Mouse (Mus musculus) ES-Bruce4 (cell line): ENCODE measurements around the gene Cab39. TPM values are rescaled to one million over a fixed set of nuclear protein-coding genes. Genes with fewer than 3 reads are reported as not detected.

ENCODE experiments used
- H3K27ac ChIP-seq: 2 replicates; pipeline ENCODE4 v1.5.1; 2012; ENCODE audit warnings: low read length, inconsistent platforms; ENCODE audit not compliant: insufficient read depth
- H3K27me3 ChIP-seq: 2 replicates; pipeline ENCODE4 v1.6.1; 2012; ENCODE audit warnings: mild to moderate bottlenecking, low read length, inconsistent platforms; ENCODE audit not compliant: control insufficient read depth, poor library complexity, insufficient read depth, severe bottlenecking
- H3K36me3 ChIP-seq: 2 replicates; pipeline ENCODE4 v1.6.1; 2012; ENCODE audit warnings: inconsistent platforms, mild to moderate bottlenecking, low read length, moderate library complexity; ENCODE audit not compliant: control insufficient read depth, poor library complexity, insufficient read depth, severe bottlenecking
- H3K4me1 ChIP-seq: one replicate; pipeline ENCODE4 v1.8.1; 2011; ENCODE audit warnings: low read length; ENCODE audit not compliant: control insufficient read depth, insufficient read depth
- H3K4me3 ChIP-seq: 2 replicates; pipeline ENCODE4 v1.5.1; 2011; ENCODE audit warnings: low read depth, mild to moderate bottlenecking, low read length
- H3K9ac ChIP-seq: 2 replicates; pipeline ENCODE4 v1.6.1; 2012; ENCODE audit warnings: low read depth, mild to moderate bottlenecking, inconsistent platforms; ENCODE audit not compliant: poor library complexity, severe bottlenecking
- H3K9me3 ChIP-seq: replicated peaks from 2 replicates; pipeline ENCODE4 v1.6.1; 2012; ENCODE audit warnings: mild to moderate bottlenecking, low read length, inconsistent platforms; ENCODE audit not compliant: control insufficient read depth, poor library complexity, insufficient read depth, severe bottlenecking
- CTCF ChIP-seq: IDR thresholded peaks from one replicate; pipeline ENCODE4 v1.8.1; 2011; ENCODE audit warnings: low read depth, low read length
- EP300 ChIP-seq: IDR thresholded peaks from 2 replicates; pipeline ENCODE4 v1.6.1; 2011; ENCODE audit warnings: low read depth, low read length; ENCODE audit not compliant: insufficient read depth
- POLR2A ChIP-seq: IDR thresholded peaks from one replicate; pipeline ENCODE4 v1.8.1; 2011; ENCODE audit warnings: low read length; ENCODE audit not compliant: insufficient read depth
- polyA plus RNA-seq: library from polyadenylated mRNA; stranded (reverse); fragments of >200 nt; gene quantifications from 2 replicates; pipeline ENCODE4 v1.2.4, GENCODE M21; 2011; ENCODE audit warnings: low read depth; ENCODE audit not compliant: missing spikeins, insufficient read depth, insufficient read length

Cab39 gene
- polyA plus RNA-seq, 1 experiment, result 75.2 TPM

DNA sequence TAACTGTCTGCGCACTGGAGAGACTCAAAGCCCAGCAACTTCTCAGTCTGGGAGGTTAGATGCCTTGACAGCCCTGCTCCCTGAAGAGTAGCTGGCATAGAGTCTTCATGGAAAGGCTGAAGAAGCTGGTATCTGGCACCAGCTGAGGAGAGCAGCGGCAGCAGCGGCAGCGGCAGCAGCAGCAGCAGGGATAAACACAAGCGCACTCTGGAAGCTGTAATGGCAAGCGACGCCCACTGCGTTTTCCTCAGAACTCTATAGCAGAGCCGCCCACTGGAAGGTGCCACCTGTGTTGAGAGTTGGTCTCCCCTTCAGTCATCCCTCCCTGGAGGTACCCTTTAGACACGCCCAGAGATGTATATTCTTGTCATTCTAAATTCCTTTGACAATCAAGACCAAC lies 17.1 kb upstream of the Cab39 start:
- TF ChIP-seq CTCF, result no peak
- no peak for TF ChIP-seq POLR2A
- no peak for TF ChIP-seq EP300
- H3K27ac ChIP-seq, result no peak overlapping the region
- no peak overlapping the region for H3K9ac ChIP-seq
- H3K4me3 ChIP-seq, result no peak overlapping the region
- no peaks in the 10 kb centered on the region for H3K27me3 ChIP-seq
- no peaks in the 10 kb centered on the region for H3K36me3 ChIP-seq
- H3K4me1 ChIP-seq, result no peaks in the 10 kb centered on the region
- H3K9me3 ChIP-seq, result 0 out of 2 replicates have a peak, but pooled peaks cover 2% of the 10 kb centered on the region

DNA sequence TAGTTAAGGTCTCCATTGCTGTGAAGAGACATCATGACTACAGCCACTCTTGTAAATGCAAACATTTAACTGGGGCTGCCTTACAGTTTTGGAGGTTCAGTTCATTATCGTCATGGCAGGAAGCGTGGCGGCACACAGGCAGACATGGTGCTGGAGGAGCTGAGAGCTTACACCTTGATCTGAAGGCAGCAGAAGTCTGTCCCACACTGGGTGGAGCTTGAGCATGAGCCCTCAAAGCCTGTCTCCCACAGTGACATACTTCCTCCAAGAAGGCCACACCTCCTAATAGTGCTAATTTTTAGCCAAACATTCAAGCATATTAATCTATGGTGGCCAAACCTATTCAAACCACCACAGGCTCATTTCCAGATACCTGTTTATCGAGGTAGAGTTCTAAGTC lies 14.8 kb upstream of the Cab39 start, which contains the start of gene A630001G21Rik:
Gene A630001G21Rik, minus strand, starts transcription at position 208 of the 400 bp plus-strand sequence.
- no peak within 1 kb of the TSS for H3K4me3 ChIP-seq
- no peak within 1 kb of the TSS for H3K9ac ChIP-seq
- H3K27me3 ChIP-seq, result no peaks in the 10 kb centered on the region
- no peak within 1 kb of the TSS for H3K27ac ChIP-seq
- H3K36me3 ChIP-seq, result no peaks in the 10 kb centered on the region
- no peak for TF ChIP-seq POLR2A
- no peak for TF ChIP-seq EP300
- no peak for TF ChIP-seq CTCF
- no peaks in the 10 kb centered on the region for H3K9me3 ChIP-seq
- no peaks in the 10 kb centered on the region for H3K4me1 ChIP-seq

DNA sequence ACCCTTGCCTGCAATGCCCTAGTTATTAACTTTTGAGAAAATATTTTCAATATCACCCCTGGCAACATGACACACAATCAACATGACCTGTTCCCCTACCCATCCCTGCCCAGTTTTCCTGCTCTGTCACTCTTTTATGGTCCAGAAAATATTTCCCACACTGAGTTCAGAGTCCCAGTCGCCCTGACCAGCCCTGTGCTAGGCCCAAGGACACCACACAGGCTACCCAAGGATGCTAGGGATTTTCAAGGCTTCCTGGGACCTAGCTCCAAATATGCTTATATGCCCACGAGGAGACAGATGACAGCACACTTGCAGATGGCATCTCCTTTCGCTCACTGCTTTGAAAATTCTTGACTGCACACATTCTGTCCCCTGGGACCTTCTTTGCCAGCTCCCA lies 14.2 kb upstream of the Cab39 start:
- no peaks in the 10 kb centered on the region for H3K4me1 ChIP-seq
- no peak for TF ChIP-seq EP300
- no peak for TF ChIP-seq POLR2A
- TF ChIP-seq CTCF, result no peak
- H3K27ac ChIP-seq, result no peak overlapping the region
- no peaks in the 10 kb centered on the region for H3K27me3 ChIP-seq
- H3K36me3 ChIP-seq, result no peaks in the 10 kb centered on the region
- no peak overlapping the region for H3K9ac ChIP-seq
- no peak overlapping the region for H3K4me3 ChIP-seq
- no peaks in the 10 kb centered on the region for H3K9me3 ChIP-seq

DNA sequence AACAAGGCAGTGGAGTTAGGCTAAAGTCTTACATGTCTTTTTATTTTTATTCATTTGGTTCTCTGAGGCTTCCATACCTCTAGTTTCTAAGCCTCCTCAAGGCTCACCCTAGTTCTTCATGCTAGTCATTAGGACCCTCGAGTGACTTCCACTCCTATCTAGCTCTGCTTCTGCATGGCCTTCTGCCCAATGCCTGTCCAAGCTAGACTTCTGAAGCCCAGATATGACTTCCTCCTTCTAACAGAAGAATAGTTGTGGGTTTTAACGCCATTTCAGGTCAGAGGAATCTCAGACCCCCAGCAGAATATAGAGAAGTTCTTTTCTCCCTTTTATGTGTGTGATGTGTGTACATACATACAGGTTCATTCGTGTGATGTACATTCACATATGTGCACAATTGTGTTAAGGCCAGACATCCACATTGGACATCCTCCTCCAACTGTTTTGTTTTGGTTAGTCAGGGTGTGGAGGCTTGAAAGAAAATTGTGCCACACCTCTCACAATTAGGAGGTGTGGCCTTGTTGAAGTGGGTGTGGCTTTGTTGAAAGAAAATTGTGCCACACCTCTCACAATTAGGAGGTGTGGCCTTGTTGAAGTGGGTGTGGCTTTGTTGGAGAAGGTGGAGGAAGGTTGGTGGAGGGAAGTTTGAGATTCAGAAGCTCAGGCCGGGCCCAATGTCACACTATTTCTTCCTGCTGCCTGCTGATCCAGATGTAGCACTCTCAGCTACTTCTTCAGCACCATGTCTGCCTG lies 13.6 kb upstream of the Cab39 start:
- H3K4me3 ChIP-seq, result no peak overlapping the region
- no peaks in the 10 kb centered on the region for H3K9me3 ChIP-seq
- H3K27me3 ChIP-seq, result no peaks in the 10 kb centered on the region
- H3K27ac ChIP-seq, result no peak overlapping the region
- TF ChIP-seq POLR2A, result no peak
- TF ChIP-seq EP300, result no peak
- no peak for TF ChIP-seq CTCF
- H3K9ac ChIP-seq, result no peak overlapping the region
- no peaks in the 10 kb centered on the region for H3K4me1 ChIP-seq
- no peaks in the 10 kb centered on the region for H3K36me3 ChIP-seq

DNA sequence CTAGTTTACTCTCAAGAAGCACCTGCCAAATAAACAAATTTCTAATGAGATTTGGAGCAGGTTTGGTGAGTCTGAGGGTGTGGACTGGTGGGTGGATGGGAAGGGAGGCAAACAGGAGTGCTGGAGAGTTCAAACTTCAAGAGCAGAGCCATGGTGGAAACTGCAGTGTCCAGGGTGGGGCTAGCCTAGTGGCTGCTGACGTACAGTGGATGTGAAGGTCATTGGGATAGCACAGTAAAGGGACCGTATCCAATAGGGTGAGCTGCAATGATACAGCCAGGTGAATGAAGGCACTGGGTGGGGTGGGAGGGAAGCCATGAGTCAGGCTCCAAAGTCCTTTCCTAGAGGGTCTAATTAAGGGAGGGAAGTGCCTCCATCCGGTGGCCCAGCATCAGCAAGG lies 2.7 kb upstream of the Cab39 start:
- no peak overlapping the region for H3K4me3 ChIP-seq
- no peaks in the 10 kb centered on the region; the same call in 1 of the 2 replicates for H3K27me3 ChIP-seq
- H3K27ac ChIP-seq, result no peak overlapping the region
- no peaks in the 10 kb centered on the region for H3K36me3 ChIP-seq
- no peak overlapping the region for H3K9ac ChIP-seq
- no peak for TF ChIP-seq POLR2A
- no peak for TF ChIP-seq EP300
- no peak for TF ChIP-seq CTCF
- no peaks in the 10 kb centered on the region for H3K9me3 ChIP-seq
- no peaks in the 10 kb centered on the region for H3K4me1 ChIP-seq

DNA sequence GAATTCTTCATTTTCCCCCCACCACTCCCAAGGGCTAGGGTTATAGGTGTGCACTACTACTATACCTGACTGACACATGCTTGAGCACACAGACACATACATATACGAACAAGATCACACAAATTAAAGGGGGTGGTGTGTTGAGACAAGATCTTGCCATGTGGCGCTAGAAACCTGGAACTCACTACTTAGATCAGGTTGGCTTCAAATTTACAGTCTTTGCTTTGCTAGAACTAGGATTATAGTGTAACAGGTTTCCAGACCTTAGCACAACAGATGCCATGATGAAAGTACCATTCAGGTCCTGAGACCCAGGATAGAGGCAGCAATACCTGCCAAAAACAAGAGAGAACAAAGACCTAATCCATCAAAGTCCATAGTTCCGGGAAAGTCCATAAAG lies 1.8 kb upstream of the Cab39 start:
- no peak overlapping the region for H3K4me3 ChIP-seq
- H3K4me1 ChIP-seq, result no peaks in the 10 kb centered on the region
- H3K27ac ChIP-seq, result no peak overlapping the region
- TF ChIP-seq CTCF, result no peak
- TF ChIP-seq EP300, result no peak
- TF ChIP-seq POLR2A, result no peak
- no peak overlapping the region for H3K9ac ChIP-seq
- no peaks in the 10 kb centered on the region; the same call in 1 of the 2 replicates for H3K27me3 ChIP-seq
- no peaks in the 10 kb centered on the region for H3K36me3 ChIP-seq
- no peaks in the 10 kb centered on the region for H3K9me3 ChIP-seq
